Mouse (Mus musculus) brain, embryonic 14.5 days (tissue): ENCODE data around the gene Vps13d.

Experiments used
- CTCF ChIP-seq: fragments of 200-500 bp; IDR thresholded peaks from 2 replicates; pipeline ENCODE4 v1.5.1; 2012; ENCODE audit warnings: inconsistent platforms, mild to moderate bottlenecking, moderate library complexity, borderline replicate concordance; ENCODE audit not compliant: insufficient read depth, insufficient read length; ENCODE audit errors: extremely low read depth
- POLR2A ChIP-seq: fragments of 200-500 bp; IDR thresholded peaks from 2 replicates; pipeline ENCODE4 v1.6.1; 2012; ENCODE audit warnings: mild to moderate bottlenecking, inconsistent platforms, borderline replicate concordance; ENCODE audit not compliant: poor library complexity, insufficient read depth, insufficient read length, severe bottlenecking; ENCODE audit errors: extremely low read depth

DNA sequence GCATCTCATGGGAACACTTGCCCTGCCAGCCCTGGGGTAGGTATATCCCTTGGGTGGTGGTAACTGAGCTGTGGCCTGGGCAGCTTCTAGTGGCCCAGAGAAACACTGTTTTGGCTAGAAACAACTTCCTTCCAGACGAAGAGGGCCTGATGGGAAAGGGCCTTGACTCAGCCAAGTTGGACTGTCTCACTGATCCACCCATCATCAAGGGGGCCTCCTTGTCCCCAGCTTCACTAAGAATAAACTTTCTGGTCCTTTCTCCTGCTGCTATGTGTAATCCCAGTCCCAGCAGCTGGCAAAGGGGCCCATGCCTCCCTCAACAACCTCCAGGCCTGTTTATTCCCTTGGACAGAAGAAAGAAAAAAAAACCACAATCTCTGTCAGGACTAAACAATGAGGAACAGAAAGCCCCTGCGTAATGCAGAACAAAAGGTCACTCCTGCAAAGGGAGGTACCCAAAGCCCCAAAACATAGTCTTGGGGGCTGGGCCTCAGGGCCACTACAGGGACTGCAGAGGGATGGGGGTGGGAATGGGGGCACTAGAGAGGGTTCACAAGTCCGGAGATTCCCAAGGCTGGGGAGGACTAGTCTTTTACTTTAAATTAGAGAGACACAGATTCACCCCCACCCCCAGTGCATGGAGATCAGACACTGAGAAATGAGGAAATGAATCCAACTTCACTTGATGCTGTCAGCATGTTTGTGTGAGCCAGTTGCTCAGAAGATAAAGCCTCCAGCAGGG lies 38.9 kb upstream of the Vps13d start:
- TF ChIP-seq POLR2A (no peak), CTCF (no peak)
